Mouse (Mus musculus) frontal cortex, adult (tissue): ENCODE results near the gene Ldlrad3.

Experiments
- ATAC-seq: cut with Nextera tagmentation; 2 replicates; pipeline ENCODE4 v1.9.2; 2017; ENCODE audit warnings: mild to moderate bottlenecking, moderate library complexity, mixed read lengths; ENCODE audit not compliant: low TSS enrichment

The Ldlrad3 gene

GRCm38 (mm10) chr2:102116521-102117401, 69.4 kb downstream of the Ldlrad3 start:
- ATAC-seq: 0 out of 2 replicates have a peak, but pooled peaks have one; percentile 1

- no peak for ATAC-seq
Observed at GRCm38 (mm10) chr2:102113801-102114200, 72.4 kb downstream of the Ldlrad3 start.

DNA sequence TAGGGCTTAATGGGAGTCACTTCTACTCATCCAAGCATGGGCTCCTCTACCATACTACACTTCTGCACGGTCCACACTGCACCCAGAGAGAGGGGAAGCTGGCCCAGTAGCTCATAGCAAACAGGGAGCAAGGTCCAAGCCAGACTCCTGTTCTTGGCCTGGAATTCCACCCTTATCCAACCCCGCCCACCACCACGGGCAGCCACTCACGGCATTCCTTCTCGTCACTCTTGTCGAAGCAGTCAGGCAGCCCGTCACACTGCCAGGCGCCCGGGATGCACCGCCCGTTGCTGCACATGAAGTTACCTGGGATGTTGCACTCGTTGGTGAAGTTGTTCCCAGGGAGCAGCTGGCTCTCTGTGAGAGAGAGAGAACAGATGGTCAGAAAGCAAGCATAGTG, 72.9 kb downstream of the Ldlrad3 start:
- ATAC-seq: no peak

- no peak for ATAC-seq
Observed at GRCm38 (mm10) chr2:102111906-102112499, 74.2 kb downstream of the Ldlrad3 start.

GRCm38 (mm10) chr2:102110306-102110705, 75.9 kb downstream of the Ldlrad3 start:
- no peak for ATAC-seq

DNA sequence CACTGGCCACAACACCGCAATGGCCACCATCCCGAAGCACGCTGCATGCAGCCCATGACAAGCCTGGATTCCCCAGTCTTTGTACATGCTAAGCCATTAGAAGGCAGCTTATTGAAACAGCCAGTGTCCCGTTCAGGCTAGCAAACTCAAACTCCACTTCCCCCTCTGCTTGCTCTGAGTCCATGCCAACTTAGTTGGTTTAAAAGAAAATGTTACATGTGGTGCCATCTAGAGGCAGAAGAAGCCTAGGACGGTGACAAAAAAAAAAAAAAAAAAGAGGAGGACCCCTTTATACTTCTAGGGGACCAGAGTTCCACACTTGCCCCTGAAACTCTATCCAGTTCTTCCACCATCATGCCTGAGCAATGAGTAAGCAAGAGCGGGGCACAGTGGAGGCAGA, 78.9 kb downstream of the Ldlrad3 start:
- ATAC-seq: peak; percentile 7; the same call in 1 of the 2 replicates

DNA sequence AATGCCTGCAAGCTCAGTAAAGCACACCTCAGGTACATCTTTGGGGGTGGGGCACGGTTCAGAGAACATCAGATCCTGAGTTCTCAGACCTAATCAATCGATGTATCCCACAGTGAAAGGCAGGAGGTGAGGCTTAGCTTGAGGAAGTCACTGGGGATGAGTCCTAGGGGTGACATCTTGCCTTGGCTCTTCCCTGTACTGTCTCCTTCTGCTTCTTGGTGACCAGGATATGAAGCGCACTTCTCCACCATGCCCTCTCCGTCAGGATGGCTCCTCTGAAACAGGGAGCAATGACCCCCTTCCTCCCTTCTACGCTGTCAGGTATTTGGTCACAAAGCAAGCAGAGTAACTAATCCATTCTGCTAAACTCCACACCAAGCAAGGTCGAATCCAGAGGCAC, 79.5 kb downstream of the Ldlrad3 start:
- ATAC-seq: no peak

DNA sequence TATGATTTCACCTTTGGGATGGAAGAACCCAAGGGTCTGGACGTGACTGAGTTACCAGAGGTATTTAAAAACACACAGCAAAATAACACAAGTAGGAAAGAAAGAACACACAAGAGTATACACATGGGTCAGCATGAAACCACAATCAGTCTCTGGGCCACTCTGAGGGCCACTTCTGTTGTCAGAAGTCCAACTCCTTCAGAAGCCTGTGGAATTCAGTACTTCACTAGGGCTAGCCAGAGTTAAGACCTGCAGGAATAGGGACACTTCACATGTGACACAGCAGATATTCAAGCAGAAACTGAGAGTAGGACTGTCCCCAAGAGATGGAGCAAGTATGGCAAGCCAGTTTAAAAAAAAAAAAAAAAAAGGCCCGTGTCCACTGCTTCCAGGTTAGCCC, 80.7 kb downstream of the Ldlrad3 start:
- ATAC-seq: no peak

DNA sequence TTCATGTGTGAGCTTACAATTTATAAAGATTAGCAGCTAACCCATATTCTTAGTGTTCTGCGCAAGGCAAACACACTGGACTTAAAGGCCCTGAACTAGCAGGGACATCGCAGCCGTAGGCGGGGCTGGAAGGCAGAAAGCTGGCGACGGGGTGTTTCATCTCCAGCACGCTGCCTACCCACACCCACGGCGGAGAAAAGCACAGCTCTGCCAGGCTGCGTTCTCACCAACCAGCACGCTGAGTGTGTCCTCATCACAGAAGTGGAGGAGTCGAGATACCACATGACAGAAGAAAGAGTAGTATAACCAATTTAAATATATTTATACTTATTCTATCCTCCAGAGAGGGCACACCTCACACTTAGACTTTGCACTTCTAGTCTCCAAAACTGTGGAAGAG, 82.2 kb downstream of the Ldlrad3 start:
- ATAC-seq: peak; percentile 90

DNA sequence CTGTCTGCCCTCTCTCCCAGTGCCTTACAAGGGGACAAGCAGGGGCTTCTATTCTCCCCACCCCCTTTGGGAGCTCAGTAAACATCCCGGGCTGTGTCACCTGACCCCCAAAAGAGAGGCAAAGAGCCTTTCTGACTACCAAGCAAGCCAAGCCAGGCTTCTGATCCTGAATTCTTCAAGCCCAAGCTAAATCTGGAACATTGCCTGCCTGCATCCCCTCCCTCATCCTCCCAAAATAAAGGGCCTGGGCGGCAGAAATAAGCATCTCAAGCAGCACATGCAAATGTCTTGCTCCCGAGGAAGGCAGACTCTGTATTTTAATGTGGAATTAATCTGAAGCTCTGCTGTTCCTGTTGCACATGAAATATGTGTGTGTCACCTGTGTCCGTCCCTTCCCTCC, 85.7 kb downstream of the Ldlrad3 start:
- ATAC-seq: no peak

DNA sequence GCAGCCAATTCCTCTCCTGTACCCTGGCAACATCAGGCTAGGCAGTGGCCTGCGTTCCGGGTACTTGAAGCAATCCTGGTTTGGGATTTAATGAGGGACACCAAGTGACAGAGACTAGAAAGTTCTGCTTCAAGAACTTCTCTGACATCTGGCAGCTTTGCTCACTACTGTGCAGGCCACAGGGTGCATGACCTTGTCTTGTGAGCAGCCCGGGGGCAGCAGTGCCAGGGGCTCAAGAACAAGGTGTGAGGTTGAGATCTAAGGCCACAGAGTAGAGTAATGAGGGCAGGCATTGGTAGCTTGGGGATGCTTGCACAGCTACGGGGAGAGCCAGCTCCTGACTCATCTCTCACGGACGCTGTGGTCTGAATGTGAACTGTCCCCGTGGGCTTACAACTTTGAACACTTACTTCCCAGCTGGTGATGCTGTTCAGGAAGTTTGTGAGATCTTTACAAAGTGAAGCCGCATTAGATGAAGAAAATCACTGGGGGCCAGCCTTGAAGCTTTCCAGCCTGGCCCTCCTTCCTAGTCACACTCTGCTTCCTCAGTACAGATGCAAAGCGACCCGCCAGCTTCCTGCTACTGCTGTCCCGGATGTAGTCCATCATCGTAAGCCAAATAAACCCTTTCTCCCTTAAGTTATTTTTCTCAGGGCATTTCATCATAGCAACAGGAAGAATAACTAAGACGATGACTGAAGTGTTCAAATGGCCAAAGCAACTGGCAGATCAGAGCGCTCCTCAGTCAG, 86.3 kb downstream of the Ldlrad3 start:
- no peak for ATAC-seq

DNA sequence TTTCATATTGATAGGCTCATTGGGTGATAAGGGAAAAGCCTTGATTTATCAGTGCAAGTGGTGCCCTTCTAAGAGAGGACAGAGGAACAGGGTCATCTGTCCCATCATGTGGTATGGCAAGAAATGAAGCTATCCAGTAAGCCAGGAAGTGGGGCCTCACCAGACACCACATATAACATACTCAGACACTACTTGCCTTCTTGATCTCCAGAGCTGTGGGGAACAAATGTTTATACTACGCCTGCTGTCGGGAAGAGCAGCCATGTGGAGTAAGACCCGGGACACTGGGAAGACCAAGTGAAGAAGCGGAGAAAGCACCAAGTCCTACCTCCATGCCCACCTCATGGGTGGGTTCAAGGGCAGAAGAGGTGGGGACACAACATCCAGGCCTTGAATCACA, 86.9 kb downstream of the Ldlrad3 start:
- ATAC-seq: no peak

DNA sequence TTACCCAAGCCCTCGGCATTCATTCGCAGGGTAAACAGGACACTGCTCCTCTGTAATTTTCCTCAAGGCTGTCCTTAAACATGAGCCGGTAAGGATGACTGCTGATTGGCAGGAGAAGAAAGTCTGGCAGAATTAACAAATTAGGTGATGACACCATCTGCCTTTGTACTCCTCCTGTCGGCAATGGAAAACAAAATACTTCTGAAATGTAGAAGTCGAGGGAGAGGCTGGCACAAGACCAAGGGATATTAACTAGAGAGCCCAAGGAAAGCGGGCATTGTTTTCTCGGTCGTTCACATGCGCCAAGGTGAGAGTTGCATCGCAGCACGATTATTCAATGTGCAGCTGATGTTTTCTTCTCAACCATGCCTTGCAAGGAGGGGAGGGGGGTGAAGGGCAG, 91.4 kb downstream of the Ldlrad3 start:
- no peak for ATAC-seq

- ATAC-seq: no peak
Observed at GRCm38 (mm10) chr2:102094281-102094680, 91.9 kb downstream of the Ldlrad3 start.

DNA sequence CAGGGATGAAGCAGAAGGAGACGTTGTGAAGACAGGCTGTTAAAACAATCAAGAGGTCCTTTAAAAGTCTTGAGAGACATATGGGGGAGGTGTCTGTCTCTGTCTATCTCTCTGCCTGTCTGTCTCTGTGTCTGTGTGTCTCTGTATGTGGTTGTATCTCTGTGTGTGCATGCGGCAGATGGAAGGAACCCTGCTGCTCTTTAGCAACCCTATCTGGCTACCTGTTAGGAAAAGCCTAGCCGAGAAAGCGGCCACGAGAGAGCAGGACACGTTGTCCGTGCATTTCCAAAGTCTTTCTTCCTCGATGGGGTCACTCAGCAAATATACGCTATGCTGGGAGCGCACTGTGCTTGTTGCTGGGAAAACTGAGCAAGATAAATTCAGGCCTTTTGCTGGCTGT, 93.6 kb downstream of the Ldlrad3 start:
- ATAC-seq: no peak

DNA sequence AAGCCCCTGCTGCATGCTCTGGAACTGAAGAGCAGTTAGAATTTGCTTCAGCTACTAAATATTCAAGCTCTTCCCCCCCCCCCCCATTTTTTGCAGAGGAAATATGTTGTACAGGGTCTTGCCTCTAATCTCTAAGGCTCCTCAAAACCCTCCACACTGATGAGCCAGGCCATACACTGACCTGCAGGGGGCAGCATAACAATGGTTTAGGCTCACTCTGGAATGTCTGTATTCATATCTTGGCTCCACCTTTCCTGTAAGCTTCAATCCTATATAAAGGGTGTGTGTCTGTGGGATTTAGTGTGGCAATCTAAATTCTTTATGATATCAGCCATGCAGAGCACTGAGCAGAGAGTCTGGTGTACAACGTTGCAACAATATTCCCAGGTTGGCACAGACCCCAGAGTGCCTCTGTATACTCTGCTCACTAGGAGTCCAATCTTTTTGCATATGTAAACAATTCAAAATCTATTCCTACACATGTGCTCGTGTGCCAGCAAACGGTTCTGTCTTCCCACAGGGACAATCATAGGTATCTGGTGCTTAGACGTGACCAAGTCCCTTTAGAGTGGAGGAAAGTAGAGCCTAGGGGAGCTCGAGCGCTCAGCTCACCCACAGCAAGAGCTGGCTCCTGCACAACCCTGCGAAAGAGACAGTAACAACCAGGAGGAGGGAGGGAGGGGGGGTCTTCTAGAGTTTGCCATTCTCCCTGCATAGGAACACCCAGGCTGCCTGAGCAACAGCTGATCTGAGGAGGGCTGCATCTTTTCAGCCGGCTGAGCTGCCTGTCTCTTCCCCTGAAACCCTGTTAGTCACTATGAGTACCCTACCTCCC, 94.5 kb downstream of the Ldlrad3 start:
- peak; percentile 87 for ATAC-seq

GRCm38 (mm10) chr2:102087787-102088186, 98.4 kb downstream of the Ldlrad3 start:
- ATAC-seq: no peak

- no peak for ATAC-seq
Observed at GRCm38 (mm10) chr2:102086583-102086982, 99.6 kb downstream of the Ldlrad3 start.

DNA sequence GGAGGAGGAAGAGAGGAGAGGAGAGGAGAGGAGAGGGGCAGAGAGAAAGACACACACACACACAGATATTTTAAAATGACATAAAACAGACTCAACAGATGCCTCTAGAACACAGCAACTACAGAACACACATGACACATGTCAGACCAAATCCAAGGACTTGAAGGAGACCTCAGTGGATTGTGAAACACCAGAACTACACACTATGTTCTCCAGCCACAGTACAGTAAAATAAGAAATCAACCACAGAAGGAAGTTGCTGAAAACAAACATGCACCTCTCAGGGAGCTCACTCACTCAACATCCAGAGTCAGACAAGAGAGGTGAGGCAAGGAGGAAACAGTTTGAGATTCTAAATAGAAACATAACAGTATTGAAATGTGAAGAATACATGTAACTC, 103.4 kb downstream of the Ldlrad3 start:
- ATAC-seq: no peak

DNA sequence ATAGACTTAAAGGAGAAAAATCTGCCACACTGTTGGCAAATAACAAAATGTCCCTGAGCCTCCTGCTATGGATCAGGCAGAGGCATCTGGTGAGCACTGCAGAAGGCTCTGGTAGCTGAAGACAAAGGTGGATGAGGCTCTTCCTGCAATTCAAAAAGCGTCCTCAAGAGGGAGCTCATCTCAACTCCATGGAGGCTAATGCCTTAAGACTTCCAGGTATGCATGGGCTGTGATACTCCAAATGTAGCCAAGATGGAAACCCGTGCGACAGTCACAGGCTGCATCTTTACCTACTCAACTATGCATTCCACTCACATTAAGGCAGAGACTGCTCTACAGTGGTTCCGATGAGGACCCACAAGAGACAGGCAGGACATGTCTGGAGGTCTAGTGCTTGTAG, 108.6 kb downstream of the Ldlrad3 start:
- ATAC-seq: peak; percentile 88

DNA sequence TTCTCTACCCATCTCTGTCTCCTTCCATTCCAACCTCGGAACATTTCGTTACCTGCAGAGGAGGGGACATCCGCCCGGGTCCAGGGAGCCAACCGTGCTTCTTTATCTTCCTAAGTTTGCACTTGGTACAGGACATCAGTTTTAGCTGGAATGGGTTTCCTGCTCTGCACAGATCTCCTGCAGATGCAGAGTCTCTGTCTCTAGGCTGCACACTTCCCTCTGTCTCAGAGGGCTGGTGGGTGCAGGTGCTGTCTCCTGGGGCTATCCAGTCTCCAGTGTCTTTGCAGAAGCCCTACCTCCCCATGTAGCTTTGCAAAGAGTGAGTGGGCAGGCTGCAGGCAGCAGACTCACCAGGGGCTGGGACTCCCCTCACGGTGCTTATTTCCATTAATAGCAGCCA, 109.9 kb downstream of the Ldlrad3 start:
- peak; percentile 48; the same call in 1 of the 2 replicates for ATAC-seq
